Mouse (Mus musculus) lung, postnatal 36 days (tissue): Measurements from ENCODE around the gene Dph2.

Source experiments
- DNase-seq: peaks from one replicate; pipeline ENCODE4 v3.0.0; 2022; ENCODE audit warnings: mixed read lengths

The Dph2 gene

DNA sequence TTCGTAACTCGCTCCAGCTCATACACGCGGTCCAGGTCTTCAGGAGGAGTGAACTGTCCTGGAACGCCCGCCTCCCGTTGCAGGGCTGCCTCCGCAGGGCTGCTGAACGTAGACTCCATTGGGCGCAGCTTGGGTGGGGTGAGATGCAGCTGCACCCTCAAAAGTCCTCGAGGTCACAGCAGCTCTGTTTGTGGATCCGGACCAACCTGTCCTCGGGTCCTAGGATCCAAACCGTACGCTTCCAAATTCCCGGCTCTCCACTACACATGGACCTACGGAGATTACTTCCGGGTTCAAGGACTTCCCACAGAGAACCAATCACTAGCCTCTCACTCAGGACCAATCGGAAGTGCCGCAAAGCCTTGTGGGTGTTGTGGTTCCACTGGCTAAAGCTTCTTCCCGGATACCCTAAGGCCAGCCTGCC, at the start of gene Dph2:
TSS of gene Dph2 (minus strand) at position 295 of the 424 bp plus-strand sequence.
- DNase-seq: peak; percentile 95

DNA sequence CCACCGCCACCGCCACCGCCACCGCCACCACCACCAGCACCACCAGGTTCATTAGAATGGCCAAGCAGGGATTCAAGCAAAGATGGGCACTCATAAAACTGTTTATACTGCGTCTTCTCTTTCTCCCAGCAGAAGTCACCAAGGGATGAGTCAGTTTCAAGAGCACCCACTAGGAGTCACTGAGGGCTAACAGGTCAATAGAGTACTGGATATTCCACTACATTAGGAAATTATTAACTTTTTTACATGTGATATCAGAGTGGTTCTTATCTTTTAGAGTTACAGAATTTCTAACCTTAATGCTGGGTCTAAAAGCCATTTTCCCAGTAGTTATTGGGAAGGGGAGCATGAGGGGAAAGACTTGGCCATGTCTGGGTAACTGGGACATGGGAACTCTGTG, 45.1 kb upstream of the Dph2 start:
- DNase-seq: no peak

DNA sequence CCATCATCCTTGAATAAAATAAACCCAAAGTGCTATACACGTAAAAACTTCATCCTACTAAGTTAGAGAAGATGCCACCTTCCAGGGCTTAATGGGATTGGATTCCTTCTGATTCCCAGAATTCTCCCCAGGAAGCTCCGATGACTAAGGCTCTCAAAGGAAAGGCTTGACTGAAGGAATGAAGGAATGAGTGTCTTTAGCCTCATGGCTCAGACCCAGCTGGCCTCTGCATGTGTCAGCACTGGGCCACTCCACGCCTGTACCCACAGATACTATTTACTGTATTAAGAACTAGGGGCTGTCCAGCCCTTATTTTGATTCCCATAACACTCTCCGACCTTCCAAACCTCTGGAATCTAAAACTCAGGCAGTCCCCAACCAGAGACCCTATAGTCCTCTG, 42.2 kb upstream of the Dph2 start:
- DNase-seq: peak; percentile 11

DNA sequence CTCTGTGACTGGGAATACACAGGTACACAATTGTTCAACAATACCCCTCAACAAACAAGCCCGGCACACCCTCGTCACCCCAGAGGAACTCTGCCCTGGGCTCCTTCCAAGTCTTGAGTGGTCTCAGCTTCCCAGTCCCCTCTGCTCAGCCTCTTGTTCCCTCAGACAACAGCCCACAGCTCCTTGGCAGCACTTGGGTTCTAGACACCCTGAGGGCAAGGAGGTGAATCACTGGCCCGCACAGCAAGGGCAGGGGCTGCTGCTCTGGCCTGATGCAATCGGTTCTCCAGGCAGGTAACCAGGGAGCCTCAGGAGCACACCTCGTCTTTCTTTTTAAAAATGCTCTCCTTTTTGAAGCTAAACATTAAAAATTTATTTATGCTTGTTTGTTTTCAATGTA, 41.4 kb upstream of the Dph2 start:
- peak; percentile 48 for DNase-seq

DNA sequence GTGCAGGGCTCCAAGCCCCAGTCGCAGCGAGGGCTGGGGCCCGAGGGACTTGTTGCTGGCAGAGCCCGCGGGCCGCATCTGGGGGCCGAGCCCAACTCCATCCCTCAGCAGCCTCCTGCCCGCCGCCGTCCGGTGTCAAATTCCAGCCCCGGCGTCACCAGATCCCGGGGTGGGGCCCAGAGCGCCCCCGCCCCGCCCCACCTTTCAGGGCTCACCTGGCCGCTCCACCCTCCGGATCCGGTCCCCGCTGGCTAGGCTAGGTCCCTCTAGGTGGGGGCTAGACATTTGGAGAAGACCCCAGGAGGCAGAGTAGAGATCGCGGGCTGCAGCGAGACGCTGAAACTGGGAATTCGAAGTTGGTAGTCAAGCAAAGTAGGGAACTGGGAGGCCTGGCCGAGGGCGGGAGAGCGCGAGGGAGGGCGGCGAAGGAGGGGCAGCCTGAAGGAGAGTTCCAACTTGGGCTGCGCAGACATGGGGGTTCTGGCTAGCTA, 37.6 kb upstream of the Dph2 start, which contains the start of gene Artn:
TSS of gene Artn (minus strand) at position 373 of the 491 bp plus-strand sequence.
- DNase-seq: peak; percentile 68

DNA sequence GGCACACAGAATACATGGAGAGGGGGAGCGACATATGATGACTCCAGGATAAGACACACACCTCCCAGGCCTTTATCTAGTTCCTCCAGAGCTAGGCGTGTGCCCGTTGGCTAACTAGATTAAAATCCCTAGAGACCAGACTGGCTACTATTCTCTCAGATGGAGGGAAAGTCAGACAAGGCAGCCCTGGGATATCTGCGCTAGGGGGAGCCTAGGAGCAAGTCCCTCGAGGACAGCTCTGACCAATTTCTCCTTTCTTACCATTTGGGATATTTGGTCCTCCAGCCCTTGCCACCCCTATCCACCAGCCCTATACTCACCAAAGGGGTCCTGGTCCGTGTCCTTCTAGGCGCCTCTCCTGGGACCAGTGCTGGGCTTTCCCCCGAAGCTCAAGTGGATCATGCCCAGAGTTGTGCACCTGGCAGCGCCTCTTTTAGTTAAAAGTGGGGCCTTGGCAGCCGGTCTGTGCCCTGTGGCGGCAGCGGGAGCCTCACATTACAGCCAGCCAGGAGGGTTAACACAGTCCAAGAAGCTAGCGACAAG, 36.9 kb upstream of the Dph2 start:
- DNase-seq: peak; percentile 80

DNA sequence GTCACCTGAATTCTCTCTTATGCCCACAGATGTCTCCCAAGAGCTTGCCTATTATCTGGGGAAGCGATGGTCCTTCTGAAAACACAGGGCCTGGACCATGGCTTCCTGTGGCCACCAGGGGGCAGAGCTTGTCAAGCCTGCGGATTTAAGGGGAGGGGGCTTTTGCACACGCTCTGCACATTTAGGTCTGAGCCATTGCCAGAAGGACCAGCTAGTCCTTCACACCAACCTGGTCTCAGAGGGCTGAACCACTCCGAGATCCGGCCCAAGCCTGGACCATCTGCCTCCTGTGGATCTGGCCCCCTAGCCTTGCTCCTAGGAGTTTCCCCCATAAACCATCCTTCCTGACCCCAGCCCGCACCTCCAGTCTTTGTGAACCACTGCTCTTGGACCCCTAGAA, 36.4 kb upstream of the Dph2 start:
- DNase-seq: no peak

DNA sequence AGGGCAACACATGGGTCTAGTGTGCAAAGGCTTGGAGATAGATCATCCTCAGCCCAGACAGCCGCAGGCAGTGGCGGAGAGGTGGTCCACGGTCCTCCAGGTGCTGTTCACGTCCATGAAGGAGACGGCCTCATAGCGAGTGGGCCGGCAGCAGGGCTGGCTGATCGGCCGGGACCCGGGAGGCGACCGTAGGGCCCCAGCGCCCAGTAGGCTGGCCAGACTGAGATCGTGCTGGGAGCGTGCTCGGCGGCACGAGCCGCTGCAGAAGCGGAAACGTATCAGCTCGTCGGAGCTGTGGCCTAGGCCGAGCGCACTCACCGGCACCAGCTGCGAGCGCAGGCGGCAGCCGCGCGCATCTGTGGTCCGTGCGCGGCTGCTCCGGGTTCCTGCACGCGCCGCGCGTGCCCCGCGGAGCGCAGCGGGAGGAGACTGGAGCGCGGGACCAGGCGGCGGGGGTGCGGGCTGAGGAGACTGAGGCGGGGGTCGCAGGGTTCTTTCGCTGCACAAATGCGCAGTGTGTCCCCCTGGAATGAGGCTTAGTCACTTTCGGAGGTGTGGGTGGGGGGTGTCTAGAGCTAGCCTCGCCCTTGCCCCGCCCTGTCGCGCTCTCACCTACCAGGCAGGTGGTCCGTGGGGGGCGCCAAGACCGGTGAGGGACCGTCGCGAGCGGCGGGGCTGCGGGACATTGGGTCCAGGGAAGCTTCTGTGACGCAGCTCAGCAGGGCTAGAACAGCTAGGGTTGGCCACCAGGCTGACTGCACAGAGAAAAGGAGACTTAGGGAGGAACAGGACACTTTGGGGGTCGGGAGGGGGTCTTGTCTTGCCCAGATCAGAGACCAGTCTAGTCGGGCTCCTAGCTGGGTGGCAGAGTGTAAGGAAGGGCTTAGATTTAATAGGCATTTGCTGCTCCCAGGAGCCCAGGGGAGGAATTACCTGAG, 35.0 kb upstream of the Dph2 start:
- no peak for DNase-seq

DNA sequence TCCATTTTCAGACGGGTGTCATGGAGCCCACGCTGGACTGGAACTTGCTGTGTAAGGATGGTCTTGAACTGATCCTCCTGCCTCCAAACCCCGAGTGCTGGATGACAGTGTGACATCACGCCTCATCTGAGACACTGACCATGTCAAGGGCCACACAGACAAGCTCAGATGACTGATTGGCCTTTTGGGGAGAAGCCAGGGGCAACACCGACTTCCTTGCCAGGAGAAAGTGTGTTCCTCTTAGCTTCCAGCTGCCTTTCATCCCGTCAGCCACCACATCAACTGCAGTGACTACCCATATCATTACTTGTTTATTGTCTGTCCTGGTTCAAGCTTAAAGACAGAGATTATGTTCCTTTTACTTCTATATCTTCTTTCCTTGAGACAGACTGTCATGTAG, 33.1 kb upstream of the Dph2 start:
- DNase-seq: no peak

DNA sequence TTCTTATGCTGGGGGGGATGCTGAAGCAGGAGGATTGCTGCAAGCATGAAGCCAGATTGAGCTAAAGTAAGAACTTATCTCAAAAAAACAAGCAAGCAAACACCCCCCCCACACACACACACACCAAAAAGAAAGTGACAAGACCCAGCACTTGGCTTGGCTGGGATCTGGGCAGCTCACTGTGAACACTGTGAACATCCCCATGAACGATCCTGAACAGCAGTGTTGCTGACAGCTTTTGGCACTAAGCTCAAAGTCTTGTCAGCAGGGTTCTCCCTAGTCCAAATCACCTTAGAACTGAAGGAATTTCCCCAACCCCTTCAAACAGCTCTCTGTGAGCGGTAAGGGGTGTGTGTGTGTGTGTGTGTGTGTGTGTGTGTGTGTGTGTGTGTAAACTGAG, 31.6 kb upstream of the Dph2 start:
- DNase-seq: no peak

DNA sequence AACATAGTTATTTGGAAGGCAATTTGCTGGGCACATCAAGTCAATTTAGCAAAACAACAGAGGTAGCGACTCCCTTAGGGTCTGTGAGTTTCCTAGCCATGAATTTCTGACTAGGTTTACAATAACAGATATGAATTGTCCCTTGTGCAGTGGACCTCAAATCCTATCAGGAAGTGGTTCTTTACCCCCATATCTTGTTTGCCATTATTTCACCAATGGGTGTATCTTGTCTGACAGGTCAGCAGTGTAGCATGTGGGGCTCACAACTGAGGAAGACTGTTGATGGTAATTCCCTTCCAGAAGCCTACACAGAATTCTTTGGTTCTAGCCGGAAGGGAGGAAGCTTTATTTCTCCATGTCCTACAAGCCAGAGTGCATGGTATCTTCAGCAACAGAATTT, 29.5 kb upstream of the Dph2 start:
- no peak for DNase-seq

DNA sequence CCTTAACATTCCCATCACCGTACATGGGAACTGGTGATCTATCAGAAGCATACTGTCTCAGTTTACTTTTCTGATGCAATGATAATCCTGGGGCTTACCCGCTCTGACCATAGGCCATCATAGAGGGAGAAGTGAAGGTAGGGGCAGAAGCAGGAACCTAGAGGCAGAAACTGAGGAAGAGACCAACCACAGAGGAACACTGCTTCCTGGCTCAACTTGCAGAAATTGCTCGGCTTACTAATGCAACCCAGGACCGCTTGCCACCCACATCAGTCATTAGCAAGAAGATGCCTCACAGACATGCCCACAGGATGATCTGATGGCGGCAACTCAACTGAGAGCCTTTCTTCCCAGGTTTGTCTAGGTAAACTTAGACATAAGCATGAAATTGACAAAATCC, 26.9 kb upstream of the Dph2 start:
- no peak for DNase-seq

DNA sequence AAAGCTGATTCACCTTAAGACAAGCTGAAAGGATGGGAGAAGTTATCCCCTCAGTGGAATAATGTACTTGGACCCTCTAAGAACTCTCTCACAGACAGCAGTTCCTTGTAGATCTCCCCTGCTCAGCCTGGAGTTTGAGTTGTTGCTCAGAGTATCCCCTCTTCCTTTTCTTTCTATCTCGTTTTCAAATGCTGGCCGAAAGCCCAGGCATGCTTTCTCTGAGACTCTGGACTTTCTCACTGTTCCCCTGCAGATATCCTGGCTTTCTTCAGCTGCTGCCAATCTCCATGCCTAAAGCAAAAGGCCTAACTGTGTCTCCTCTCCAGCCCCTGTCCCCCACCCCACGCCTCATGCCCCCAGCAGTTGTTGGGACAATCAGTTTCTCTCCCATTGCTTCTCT, 26.4 kb upstream of the Dph2 start:
- no peak for DNase-seq

DNA sequence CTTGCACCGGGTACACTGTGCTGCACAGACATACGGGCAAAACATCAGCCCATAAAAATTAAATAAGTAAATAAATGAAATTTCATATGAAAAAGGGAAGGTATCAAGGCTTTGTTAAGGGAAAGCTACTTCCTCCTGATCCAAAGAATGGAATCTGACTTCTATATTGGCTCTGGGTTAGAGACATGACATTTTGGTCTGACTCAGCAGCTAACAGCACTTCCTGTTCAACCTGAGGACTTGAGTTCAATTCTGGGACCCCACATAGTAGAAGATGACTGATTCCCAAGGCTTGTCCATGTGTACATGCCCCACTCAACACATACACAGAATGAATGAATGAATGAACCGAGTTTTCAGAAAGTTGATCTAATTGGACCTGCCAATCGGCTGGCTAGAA, 26.0 kb upstream of the Dph2 start:
- no peak for DNase-seq

DNA sequence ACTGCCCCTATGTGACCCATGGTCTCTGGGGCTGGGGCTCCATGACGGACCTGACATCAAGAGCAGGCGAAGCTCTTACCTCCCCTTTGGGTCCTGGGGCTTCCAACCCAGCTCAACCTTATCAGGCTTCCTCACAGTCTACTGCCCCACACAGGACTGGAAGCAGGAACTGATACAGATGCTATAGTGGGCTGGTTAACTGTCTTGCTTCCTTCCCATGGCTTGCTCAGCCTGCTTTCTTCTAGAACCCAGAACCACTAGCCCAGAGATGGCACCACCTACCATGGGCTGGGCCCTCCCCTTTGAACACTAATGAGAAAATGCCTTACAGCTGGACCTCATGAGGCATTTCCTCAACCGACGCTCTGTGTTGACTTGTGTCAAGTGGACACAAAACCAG, 25.6 kb upstream of the Dph2 start:
- no peak for DNase-seq

DNA sequence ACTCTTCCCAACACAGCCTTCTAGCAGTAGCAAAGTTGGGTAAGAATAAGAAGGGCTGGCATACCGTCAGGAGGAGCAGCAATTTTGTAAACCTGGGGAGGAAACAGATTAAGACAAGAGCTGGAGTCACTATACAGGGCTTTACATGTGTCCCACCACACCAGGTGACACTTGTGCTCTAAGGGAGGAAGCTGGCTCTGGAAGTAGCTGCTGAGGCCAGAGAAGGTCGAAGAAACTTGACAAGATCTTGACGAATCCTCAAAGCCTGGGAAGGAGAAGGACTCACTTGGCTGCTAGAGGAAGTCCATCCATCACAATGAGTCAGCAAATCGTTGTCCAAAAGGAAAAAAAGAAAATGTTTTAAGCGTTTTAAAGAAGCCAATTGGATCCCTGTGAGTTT, 24.6 kb upstream of the Dph2 start:
- DNase-seq: no peak

DNA sequence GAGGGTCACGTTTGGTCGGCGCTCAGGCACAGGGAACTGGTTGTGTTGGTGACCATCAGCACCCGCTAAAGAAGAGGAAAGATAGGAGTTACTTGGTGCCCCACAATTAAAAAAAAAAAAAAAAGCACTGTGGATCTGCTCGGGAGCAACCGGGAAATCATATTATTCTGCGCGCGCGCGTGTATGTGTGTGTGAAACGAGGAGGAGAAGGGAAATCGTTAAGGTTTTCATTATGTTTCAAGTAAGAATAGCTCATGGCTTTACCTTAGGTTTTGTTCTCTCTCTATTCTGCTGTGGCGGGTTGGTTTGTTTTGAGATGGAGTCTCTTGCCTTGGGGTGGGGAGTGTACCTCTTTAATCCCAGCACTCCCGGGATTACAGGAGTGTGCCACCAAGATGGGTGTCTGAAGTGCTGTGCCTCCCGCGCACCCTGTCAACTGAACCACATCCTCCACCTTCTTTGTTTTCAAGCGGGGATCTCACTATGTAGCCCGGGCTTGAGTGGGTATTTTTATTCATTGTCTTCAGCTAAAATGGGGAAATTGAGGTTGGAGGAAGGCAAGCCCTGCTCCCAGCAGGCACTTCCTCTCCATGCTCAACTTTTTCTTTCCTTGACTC, 23.8 kb upstream of the Dph2 start:
- DNase-seq: no peak

DNA sequence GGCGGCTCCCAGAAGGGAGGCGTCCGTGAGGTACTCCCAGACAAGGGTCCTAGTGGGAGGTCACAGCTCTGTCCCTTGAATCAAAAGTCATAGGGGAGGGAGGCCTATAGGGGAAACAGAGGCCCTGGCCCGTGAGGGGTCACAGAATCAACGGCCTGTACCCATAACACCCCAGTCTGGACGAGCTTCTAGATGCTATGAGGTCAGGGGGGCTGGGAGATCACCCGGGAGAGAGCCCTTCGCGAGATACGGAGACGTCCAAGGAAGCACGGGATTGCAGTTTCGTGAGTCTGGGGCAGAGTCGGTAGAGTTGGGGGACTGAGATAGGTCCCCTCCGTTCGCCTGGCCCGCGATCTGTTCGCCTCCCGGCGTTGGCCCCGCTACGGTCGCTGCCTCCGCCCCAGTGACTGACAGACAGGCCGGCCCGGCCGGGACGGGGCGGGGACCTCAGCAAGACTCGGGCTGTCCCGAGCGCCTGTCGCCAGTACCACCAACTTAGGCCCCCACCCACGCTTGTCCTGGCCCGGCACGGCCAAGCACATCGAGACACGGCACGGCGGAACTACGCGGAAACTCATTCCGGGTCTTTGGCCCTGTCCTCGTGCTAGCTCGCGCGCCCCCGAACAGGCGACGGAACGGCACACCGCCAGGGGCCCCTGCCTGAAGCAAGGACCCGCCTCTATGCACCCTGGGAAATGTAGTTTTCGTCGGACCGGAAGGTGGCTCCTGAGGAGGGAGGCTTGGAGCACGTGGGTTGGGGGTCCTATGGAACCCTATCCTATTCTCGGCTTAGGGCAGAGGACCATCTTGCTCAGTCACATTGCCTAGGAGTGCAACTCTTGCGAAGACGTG, 23.0 kb upstream of the Dph2 start, which contains the start of gene Ipo13:
TSS of gene Ipo13 (minus strand) at position 409 of the 852 bp plus-strand sequence.
- peak; percentile 94 for DNase-seq

DNA sequence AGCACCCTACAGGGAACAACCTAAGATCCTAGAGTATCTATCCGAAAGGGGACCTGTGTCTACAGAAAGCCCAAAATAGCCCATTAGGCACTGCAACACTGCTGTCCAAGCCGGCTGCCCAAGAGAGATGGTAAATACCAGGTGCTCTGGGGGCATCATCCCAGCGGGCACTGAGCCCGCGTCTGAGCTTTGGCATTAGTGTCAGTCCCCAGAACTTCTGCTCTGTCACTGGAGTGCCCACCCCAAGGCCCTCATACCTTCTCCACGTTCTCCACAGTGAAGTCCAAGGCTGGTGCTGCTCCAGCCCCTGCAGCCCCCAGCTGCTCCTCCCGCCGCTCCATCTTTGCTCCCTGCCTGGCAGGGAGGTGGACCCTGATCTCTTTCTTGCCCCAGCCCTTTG, 22.2 kb upstream of the Dph2 start:
- DNase-seq: no peak

DNA sequence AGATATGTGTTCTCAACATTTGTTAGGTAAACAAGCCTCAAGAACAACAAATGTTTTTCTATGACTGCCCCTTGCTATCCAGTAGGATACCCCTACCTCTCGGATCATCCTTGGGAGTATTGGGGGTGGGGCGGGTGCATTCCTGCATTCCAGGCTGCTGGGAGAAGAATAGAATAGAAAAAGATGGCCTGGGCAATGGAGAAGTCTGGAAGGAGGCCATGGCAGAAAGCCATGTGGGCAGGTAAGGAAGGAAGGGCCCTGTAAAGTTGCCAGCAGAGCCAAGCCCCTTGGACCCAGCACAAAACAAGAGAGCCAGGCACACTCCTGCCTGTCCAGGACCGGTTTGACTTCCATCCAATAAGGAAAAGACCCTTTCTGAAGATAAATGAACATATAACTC, 21.6 kb upstream of the Dph2 start:
- peak; percentile 82 for DNase-seq

DNA sequence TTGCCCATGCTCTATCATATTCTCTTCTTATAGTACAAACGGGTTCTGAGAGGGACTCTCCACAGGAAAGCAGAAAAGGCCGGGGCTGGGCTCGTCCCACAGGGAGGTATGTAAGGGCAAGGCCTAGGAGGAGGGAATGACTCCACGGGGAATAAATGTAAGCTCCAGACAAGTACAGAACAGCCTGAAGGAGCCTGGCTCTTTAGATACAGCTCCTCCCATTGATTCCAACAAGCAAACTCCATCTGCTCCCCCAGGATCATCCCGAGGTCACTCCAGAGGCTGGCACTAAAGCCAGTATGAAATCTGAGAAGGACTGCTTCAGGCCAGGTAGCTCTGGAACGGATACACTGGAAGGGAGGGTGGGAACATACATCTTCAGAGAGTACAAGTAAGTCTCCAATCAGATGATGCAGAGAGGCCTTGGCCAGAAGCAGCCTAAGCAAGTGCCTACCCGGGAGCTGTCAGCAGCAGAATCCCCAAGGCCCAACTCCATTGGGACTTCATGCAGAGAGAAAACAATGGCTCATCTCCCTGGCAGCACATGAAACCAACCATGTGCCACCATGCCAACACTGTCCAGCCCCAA, 20.9 kb upstream of the Dph2 start:
- no peak for DNase-seq

DNA sequence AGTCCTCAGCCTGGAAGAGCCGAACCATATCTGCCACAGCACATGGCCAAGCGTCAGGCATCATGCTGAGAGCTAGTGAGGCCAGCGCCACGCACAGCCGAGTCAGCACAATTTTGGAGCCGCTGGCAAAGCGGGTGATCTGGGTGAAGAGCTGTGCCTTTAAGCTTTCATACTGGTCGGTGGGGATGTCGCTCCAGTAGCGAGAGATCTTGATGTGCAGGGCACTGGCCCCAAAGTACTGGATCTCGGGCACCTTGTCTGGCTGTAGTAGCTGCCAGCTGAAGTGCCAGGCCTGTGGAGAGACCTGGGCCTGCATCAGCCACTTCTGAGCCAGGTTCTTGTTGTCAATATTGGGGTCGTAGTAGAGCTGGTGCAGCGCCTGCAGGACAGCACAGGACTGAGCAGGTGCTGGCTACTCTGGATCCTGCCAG, 20.3 kb upstream of the Dph2 start:
- no peak for DNase-seq
